Mouse (Mus musculus): ENCODE data around the gene Eef1akmt3. TPM values are rescaled to one million over a fixed set of nuclear protein-coding genes. Genes with fewer than 3 reads are reported as not detected.
A peak's percentile ranks its signal among the peaks of the same experiment; 100 is the strongest.

Eef1akmt3 gene
- polyA plus RNA-seq, 1 experiment from 2014 or later, result 0.27 TPM

DNA sequence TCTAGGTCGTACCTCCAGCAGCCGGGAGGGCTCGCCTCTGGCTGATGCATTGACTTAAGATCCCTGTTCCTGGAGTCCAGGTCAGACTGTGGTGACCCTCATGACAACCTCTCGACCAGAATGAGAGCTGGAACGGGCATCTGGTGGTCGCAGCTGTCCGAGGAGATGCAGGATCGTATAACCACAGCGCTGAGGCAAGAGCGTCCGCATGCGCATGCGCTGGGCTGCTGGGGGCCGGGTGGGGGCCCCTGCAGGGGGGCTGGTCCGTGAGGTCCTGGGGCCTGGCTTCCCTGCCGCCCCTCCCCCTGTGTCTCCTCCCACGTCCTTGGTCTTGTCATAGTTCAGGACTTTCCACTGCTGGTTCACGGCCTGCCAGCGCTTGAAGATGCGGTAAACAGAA, 15.2 kb upstream of the Eef1akmt3 start:
- H3K4me3 ChIP-seq (ENCODE audit: low read depth, low read length), result no peak overlapping the region
- no peak overlapping the region for H3K9ac ChIP-seq (replicated peaks; ENCODE audit: low read depth)
- H3K4me2 ChIP-seq (replicated peaks; ENCODE audit: low read depth, low read length), result no peak overlapping the region
- 0 out of 2 replicates have a peak, but pooled peaks cover 3% of the 10 kb centered on the region for H3K4me1 ChIP-seq (ENCODE audit: insufficient read depth, low read depth, low read length)
- DNase-seq (ENCODE audit: low spot score) (no peak), ATAC-seq (no peak)
- TF ChIP-seq EP300 (IDR thresholded peaks at IDR 0.05) (no peak), CTCF (IDR thresholded peaks at IDR 0.05) (no peak)
- H3K27ac ChIP-seq (ENCODE audit: low read length), result no peak overlapping the region
- 0 out of 2 replicates have a peak, but pooled peaks cover 7% of the 10 kb centered on the region for H3K27me3 ChIP-seq (replicated peaks; ENCODE audit: insufficient read depth, low read length)
- WGBS, result 87% methylated on average over 20 of the region's 20 CpGs
- H3K9me3 ChIP-seq (ENCODE audit: low read length), result no peaks in the 10 kb centered on the region
- no peaks in the 10 kb centered on the region for H3K36me3 ChIP-seq (ENCODE audit: insufficient read depth, low read length)

DNA sequence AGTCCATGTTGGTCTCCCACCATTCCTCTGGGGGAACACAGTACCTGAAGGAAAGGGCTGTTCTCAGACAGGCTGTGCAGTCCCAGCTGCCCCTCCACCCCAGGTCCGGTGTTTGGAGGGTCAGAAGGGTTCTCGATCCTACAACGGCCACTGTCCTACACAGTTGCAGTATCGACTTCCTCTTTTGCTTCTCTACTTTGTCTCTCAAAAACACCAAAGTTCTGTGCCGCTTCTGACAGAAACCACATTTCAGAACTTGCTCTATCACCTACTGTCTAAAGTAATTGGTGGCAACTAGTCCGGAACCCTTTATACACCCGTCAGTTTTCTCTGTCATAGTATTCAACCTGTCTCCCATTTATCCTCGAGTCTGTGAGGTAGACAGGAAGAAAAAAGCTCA, 14.1 kb upstream of the Eef1akmt3 start:
- Histone ChIP-seq H3K9me3 (ENCODE audit: low read length) (no peaks in the 10 kb centered on the region), H3K4me3 (ENCODE audit: low read depth, low read length) (no peak overlapping the region), H3K27me3 (replicated peaks; ENCODE audit: insufficient read depth, low read length) (peaks cover 6% of the 10 kb centered on the region; the same call in 1 of the 2 replicates), H3K36me3 (ENCODE audit: insufficient read depth, low read length) (no peaks in the 10 kb centered on the region), H3K4me2 (replicated peaks; ENCODE audit: low read depth, low read length) (no peak overlapping the region), H3K4me1 (ENCODE audit: insufficient read depth, low read depth, low read length) (0 out of 2 replicates have a peak, but pooled peaks cover 3% of the 10 kb centered on the region), H3K27ac (ENCODE audit: low read length) (no peak overlapping the region), H3K9ac (replicated peaks; ENCODE audit: low read depth) (no peak overlapping the region)
- no peak for ATAC-seq
- WGBS, result 88% methylated on average over 8 of the region's 8 CpGs
- DNase-seq (ENCODE audit: low spot score), result no peak
- TF ChIP-seq CTCF (IDR thresholded peaks at IDR 0.05) (no peak), EP300 (IDR thresholded peaks at IDR 0.05) (no peak)

DNA sequence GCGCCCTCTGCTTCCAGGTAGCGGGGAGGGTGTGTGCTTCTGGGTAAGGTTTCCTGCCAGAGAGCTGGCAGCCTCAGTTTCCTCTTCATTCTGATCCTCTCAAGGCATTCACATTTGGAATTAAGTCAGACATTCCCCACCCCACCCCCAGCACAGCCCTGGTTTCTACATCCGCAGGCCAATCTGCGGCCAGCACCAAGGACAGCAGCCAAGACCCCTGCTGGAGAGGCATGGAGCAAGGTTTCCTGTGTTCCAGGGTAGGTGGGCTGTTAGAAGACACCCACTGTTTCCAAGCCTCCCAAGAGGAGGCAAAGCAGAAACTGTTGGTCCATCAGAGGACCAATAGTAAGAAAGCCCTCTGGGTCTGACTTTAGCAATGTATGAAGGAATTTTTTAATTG, 13.3 kb upstream of the Eef1akmt3 start:
- ATAC-seq, result no peak

DNA sequence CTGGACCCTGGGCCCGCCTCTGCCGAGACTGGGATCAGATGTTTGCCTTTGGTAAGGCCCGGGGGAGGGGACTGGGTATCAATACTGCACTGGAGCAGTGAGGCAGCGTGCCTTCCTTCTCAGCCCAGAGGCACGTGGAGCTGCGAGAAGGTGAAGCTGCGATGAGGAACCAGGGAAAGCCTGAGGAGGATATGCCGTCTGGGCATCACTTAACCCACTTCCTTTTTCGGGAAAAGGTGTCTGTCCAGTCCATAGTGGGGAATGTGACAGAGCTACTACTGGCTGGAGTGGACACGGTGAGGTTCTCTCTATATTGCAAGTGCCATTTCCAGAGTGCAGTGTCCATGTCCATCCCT, 8.8 kb upstream of the Eef1akmt3 start:
- TF ChIP-seq EP300 (IDR thresholded peaks at IDR 0.05), result no peak
- TF ChIP-seq CTCF (IDR thresholded peaks at IDR 0.05), result no peak
- 11% methylated on average over 10 of the region's 10 CpGs for WGBS
- ATAC-seq, result no peak
- no peak for DNase-seq (ENCODE audit: low spot score)
- H3K4me2 ChIP-seq (replicated peaks; ENCODE audit: low read depth, low read length), result no peak overlapping the region
- H3K36me3 ChIP-seq (ENCODE audit: insufficient read depth, low read length), result no peaks in the 10 kb centered on the region
- H3K27ac ChIP-seq (ENCODE audit: low read length), result no peak overlapping the region
- peaks cover 10% of the 10 kb centered on the region; the same call in 1 of the 2 replicates for H3K4me1 ChIP-seq (ENCODE audit: insufficient read depth, low read depth, low read length)
- no peak overlapping the region for H3K9ac ChIP-seq (replicated peaks; ENCODE audit: low read depth)
- H3K9me3 ChIP-seq (ENCODE audit: low read length), result no peaks in the 10 kb centered on the region
- peaks cover 28% of the 10 kb centered on the region for H3K27me3 ChIP-seq (replicated peaks; ENCODE audit: insufficient read depth, low read length)
- H3K4me3 ChIP-seq (ENCODE audit: low read depth, low read length), result 0 out of 2 replicates have a peak overlapping the region, but pooled peaks have one; percentile 28

More for the DNA sequence above, 13.3 kb upstream of the Eef1akmt3 start:
- Histone ChIP-seq H3K36me3 (ENCODE audit: insufficient read depth, low read length) (no peaks in the 10 kb centered on the region), H3K9ac (replicated peaks; ENCODE audit: low read depth) (no peak overlapping the region), H3K4me1 (ENCODE audit: insufficient read depth, low read depth, low read length) (0 out of 2 replicates have a peak, but pooled peaks cover 3% of the 10 kb centered on the region), H3K27me3 (replicated peaks; ENCODE audit: insufficient read depth, low read length) (peaks cover 9% of the 10 kb centered on the region), H3K27ac (ENCODE audit: low read length) (no peak overlapping the region), H3K9me3 (ENCODE audit: low read length) (no peaks in the 10 kb centered on the region), H3K4me3 (ENCODE audit: low read depth, low read length) (no peak overlapping the region), H3K4me2 (replicated peaks; ENCODE audit: low read depth, low read length) (no peak overlapping the region)
- no peak for DNase-seq (ENCODE audit: low spot score)
- no peak for TF ChIP-seq EP300 (IDR thresholded peaks at IDR 0.05)
- TF ChIP-seq CTCF (IDR thresholded peaks at IDR 0.05), result 0 out of 2 replicates have a peak, but pooled peaks have one; percentile 14
- WGBS, result 55% methylated on average over 4 of the region's 4 CpGs

DNA sequence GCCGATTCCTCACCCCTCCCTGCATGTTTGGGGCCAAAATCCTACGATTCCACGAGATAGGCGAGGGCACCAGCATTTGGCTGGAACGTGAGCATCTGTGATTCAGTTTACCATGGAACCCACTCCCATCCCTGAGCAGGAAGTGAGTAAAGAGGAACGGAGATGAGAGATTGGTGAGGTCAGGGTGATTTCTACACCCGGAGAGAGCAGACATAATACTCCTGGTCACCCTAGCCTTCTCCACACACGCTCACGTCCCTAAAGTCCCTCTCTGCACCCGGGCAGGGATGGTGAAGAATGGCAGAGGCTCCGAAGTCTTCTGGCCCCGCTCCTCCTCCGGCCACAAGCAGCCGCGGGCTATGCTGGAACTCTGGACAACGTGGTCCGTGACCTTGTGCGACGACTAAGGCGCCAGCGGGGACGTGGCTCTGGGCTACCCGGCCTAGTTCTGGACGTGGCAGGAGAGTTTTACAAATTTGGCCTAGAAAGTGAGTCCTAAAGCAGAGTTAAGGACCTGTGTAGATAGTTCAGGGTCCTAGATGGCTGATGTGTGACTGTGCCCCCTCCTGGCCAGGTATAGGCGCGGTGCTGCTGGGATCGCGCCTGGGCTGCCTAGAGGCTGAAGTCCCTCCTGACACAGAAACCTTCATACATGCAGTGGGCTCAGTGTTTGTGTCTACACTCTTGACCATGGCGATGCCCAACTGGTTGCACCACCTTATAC, 8.2 kb upstream of the Eef1akmt3 start:
- 4% methylated on average over 29 of the region's 29 CpGs for WGBS
- Histone ChIP-seq H3K27ac (ENCODE audit: low read length) (no peak overlapping the region), H3K27me3 (replicated peaks; ENCODE audit: insufficient read depth, low read length) (peaks cover 28% of the 10 kb centered on the region), H3K4me2 (replicated peaks; ENCODE audit: low read depth, low read length) (peak overlapping the region; percentile 38), H3K4me3 (ENCODE audit: low read depth, low read length) (peak overlapping the region; percentile 28), H3K9ac (replicated peaks; ENCODE audit: low read depth) (no peak overlapping the region), H3K4me1 (ENCODE audit: insufficient read depth, low read depth, low read length) (peaks cover 10% of the 10 kb centered on the region; the same call in 1 of the 2 replicates), H3K36me3 (ENCODE audit: insufficient read depth, low read length) (no peaks in the 10 kb centered on the region), H3K9me3 (ENCODE audit: low read length) (no peaks in the 10 kb centered on the region)
- DNase-seq (ENCODE audit: low spot score) (no peak), ATAC-seq (peak; percentile 56; the same call in 1 of the 2 replicates)
- TF ChIP-seq EP300 (IDR thresholded peaks at IDR 0.05), result no peak
- peak; percentile 52 for TF ChIP-seq CTCF (IDR thresholded peaks at IDR 0.05)

DNA sequence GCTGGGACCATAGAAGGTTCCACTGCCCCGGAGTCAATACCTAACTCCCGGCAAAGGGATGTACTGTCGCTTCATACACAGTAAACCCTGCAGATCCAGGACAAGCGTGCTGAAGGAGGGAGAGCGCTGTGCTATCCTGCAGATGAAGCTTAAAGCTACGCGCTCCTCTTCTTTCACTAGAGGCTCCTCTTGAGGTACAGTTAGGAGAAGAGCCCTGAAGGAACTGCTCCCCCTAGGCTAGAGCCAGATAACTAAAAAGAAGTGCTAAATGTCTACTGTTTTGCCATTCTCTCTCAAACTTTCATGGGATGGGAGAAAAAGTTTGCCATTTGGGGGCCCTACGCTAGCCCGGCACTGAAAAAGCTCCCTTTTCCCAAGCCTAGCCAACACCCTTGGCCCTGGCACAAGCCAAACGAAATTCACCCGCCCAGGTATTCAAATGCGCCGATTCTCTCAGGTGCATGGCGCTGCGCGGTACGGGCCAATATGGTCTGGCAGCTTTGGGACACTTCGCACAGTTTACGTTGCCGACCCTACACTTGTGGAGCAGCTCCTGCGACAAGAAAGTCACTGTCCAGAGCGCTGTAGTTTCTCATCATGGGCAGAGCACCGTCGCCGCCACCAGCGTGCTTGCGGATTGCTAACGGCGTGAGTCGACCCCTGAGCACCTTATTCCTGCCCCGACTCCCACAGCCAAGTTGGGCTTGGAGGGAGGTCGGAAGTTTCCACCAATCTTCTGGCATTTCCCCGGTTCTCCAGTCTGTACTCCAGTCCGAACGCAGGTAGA, 7.5 kb upstream of the Eef1akmt3 start:
- H3K9me3 ChIP-seq (ENCODE audit: low read length), result no peaks in the 10 kb centered on the region
- no peak overlapping the region for H3K27ac ChIP-seq (ENCODE audit: low read length)
- H3K27me3 ChIP-seq (replicated peaks; ENCODE audit: insufficient read depth, low read length), result peaks cover 28% of the 10 kb centered on the region
- no peak for ATAC-seq
- H3K9ac ChIP-seq (replicated peaks; ENCODE audit: low read depth), result no peak overlapping the region
- peak overlapping the region; percentile 28 for H3K4me3 ChIP-seq (ENCODE audit: low read depth, low read length)
- H3K4me2 ChIP-seq (replicated peaks; ENCODE audit: low read depth, low read length), result peak overlapping the region; percentile 38
- H3K4me1 ChIP-seq (ENCODE audit: insufficient read depth, low read depth, low read length), result peaks cover 10% of the 10 kb centered on the region; the same call in 1 of the 2 replicates
- 4% methylated on average over 35 of the region's 35 CpGs for WGBS
- DNase-seq (ENCODE audit: low spot score), result no peak
- no peak for TF ChIP-seq CTCF (IDR thresholded peaks at IDR 0.05)
- TF ChIP-seq EP300 (IDR thresholded peaks at IDR 0.05), result no peak
- H3K36me3 ChIP-seq (ENCODE audit: insufficient read depth, low read length), result no peaks in the 10 kb centered on the region
